Mouse (Mus musculus) MEL-GATA-1-ER (cell line): ENCODE measurements around the gene Gm8693.
"Not testable (repeated sequence)": the region's sequence is repeated elsewhere in the genome, so short reads cannot be mapped to it uniquely, and the experiment has no call there.

Source experiments
- DNase-seq: peaks from one replicate; pipeline ENCODE4 v3.0.0-alpha.2; 2012; ENCODE audit warnings: low read depth; ENCODE audit errors: extremely low read depth

Gene Gm8693

DNA sequence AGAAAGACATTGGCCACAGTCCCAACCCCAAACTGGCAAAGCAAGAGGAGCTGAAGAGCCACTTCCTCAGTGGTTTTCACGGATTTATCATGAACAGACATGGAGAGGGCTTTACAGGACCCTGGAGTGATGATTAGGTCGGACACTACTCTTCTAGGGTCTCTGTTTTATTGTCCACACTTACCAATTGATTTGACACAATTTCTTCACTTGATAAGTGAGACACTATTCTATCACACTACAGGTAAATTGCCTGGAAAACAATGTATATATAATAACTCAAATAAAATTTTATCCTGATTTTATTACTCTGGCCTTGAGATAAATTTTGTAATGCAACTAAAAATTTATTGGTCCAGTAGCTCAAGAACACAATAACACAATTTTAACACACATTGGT is at the start of gene Gm8693:
Gene Gm8693 (minus strand): TSS at position 101 of the 400 bp plus-strand sequence.
- not testable (repeated sequence) for DNase-seq

DNA sequence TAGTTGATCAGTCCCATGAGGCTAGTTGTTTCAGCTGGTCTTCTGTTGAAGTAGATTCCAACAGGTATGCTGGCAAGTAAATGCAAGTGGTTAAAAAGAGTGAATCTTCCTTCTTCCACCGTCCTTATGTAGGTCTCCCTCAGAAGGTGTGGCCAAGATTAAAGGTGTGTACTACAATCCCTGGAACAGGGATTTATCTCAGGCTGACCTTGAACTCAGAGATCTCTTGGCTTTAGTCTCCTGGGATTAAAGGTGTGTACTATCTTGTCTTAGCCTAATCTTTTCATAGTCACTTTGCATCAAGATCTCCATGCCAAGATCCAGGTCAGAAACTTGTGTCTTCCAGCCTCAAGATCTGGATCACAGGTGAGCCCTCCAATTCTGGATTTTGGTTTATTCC is 27.5 kb upstream of the Gm8693 start, which contains the start of gene Gm4567:
Gene Gm4567 (minus strand): TSS at position 101 of the 400 bp plus-strand sequence.
- not testable (repeated sequence) for DNase-seq

DNA sequence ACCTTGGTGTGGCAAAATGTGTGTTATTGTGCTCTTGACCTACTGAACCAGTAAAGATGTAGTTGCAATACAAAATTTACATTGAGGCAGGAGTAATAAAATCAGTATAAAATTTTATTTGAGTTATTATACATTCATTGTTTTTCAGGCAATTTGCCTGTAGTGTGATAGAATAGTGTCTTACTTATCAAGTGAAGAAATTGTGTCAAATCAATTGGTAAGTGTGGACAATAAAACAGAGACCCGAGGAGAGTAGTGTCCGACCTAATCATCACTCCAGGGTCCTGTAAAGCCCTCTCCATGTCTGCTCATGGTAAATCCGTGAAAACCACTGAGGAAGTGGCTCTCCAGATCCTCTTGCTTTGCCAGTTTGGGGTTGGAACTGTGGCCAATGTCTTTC is 34.4 kb downstream of the Gm8693 start, which contains the start of gene Vmn1r155:
Gene Vmn1r155 (plus strand): TSS at position 301 of the 400 bp plus-strand sequence.
- DNase-seq = not testable (repeated sequence)
